Mouse (Mus musculus) granulocyte monocyte progenitor cell, adult 5-6 weeks (primary cell): ENCODE data around the gene Npepps. TPM values are rescaled to one million over a fixed set of nuclear protein-coding genes. Genes with fewer than 3 reads are reported as not detected.
A peak's percentile ranks its signal among the peaks of the same experiment; 100 is the strongest.
"Not testable (repeated sequence)": the region's sequence is repeated elsewhere in the genome, so short reads cannot be mapped to it uniquely, and the experiment has no call there.

ENCODE experiments used
- ATAC-seq: replicated peaks from 2 replicates; pipeline ENCODE4 v1.8.0; 2016; ENCODE audit warnings: mild to moderate bottlenecking, moderate TSS enrichment, inconsistent platforms; ENCODE audit not compliant: poor library complexity, severe bottlenecking
- total RNA-seq, 2 experiments: library from RNA; stranded (forward) in 1 of 2; stranded (reverse) in 1 of 2; fragments of 200-712, 200-1000 nt in 1 of 2; fragments of >200 nt in 1 of 2; fragmentation: Nextera tagmentation in 1 of 2; gene quantifications; 2 replicates each; pipeline ENCODE4 v1.2.3; 2014 to 2017

Npepps gene
- total RNA-seq, 2 experiments from 2014 or later: 31.3 to 46.9 TPM

GRCm38 (mm10) chr11:97249649-97250048, 30.8 kb downstream of the Npepps start:
- ATAC-seq: not testable (repeated sequence)

- ATAC-seq: no peak
Measured at GRCm38 (mm10) chr11:97246510-97247159, 33.8 kb downstream of the Npepps start.

GRCm38 (mm10) chr11:97241321-97241720, 39.1 kb downstream of the Npepps start:
- no peak for ATAC-seq

GRCm38 (mm10) chr11:97237976-97238375, 42.5 kb downstream of the Npepps start:
- ATAC-seq: no peak

GRCm38 (mm10) chr11:97232436-97232835, 48.0 kb downstream of the Npepps start:
- no peak for ATAC-seq

- ATAC-seq: no peak
Measured at GRCm38 (mm10) chr11:97229396-97229795, 51.0 kb downstream of the Npepps start.

- no peak for ATAC-seq
Measured at GRCm38 (mm10) chr11:97228985-97229384, 51.5 kb downstream of the Npepps start.

- ATAC-seq: no peak
Measured at GRCm38 (mm10) chr11:97226131-97226530, 54.3 kb downstream of the Npepps start.

- ATAC-seq: no peak
Measured at GRCm38 (mm10) chr11:97223485-97223884, 57.0 kb downstream of the Npepps start.

GRCm38 (mm10) chr11:97221611-97222010, 58.8 kb downstream of the Npepps start:
- no peak for ATAC-seq

GRCm38 (mm10) chr11:97220211-97220610, 60.2 kb downstream of the Npepps start:
- no peak for ATAC-seq

GRCm38 (mm10) chr11:97214411-97214810, 66.0 kb downstream of the Npepps start:
- no peak for ATAC-seq

- ATAC-seq: no peak
Measured at GRCm38 (mm10) chr11:97210728-97211400, 69.6 kb downstream of the Npepps start.

- no peak for ATAC-seq
Measured at GRCm38 (mm10) chr11:97207011-97207422, 73.4 kb downstream of the Npepps start.

GRCm38 (mm10) chr11:97199519-97199918, 80.9 kb downstream of the Npepps start:
- peak; percentile 61 for ATAC-seq

GRCm38 (mm10) chr11:97198601-97199000, 81.8 kb downstream of the Npepps start:
- peak; percentile 58 for ATAC-seq

- ATAC-seq: no peak
Measured at GRCm38 (mm10) chr11:97197021-97197420, 83.4 kb downstream of the Npepps start.

GRCm38 (mm10) chr11:97196541-97196940, 83.9 kb downstream of the Npepps start:
- ATAC-seq: no peak

GRCm38 (mm10) chr11:97192621-97192951, 87.9 kb downstream of the Npepps start:
- ATAC-seq: no peak

- no peak for ATAC-seq
Measured at GRCm38 (mm10) chr11:97191915-97192620, 88.4 kb downstream of the Npepps start.

GRCm38 (mm10) chr11:97190992-97191391, 89.4 kb downstream of the Npepps start:
- peak; percentile 27 for ATAC-seq
